Mouse (Mus musculus): ENCODE measurements around the gene Spef2. TPM values are rescaled to one million over a fixed set of nuclear protein-coding genes. Genes with fewer than 3 reads are reported as not detected.

Spef2 gene
- polyA plus RNA-seq, 2 experiments, result 0.01 to 0.11 TPM

- Histone ChIP-seq H3K36me3 (replicated peaks; ENCODE audit: control insufficient read depth, insufficient read depth, low read depth) (no peaks in the 10 kb centered on the region), H3K4me2 (ENCODE audit: low read depth) (no peak overlapping the region), H3K9me3 (ENCODE audit: control insufficient read depth, low read length) (no peaks in the 10 kb centered on the region), H3K4me3 (ENCODE audit: insufficient read depth in 1 of 2, low read depth in 2 of 2, low read length in 2 of 2) (no peak overlapping the region), H3K27me3 (ENCODE audit: control insufficient read depth, insufficient read depth, low read length) (no peaks in the 10 kb centered on the region), H3K27ac (no peak overlapping the region), H3K4me1 (replicated peaks; ENCODE audit: control insufficient read depth in 2 of 2, insufficient read depth in 2 of 2, low read length in 1 of 2) (peaks cover 0 to 4% of the 10 kb centered on the region in 2 experiments; a peak in 2 of 4 replicates), H3K9ac (replicated peaks) (no peak overlapping the region)
- ATAC-seq (ENCODE audit: insufficient read depth) (0 out of 2 replicates have a peak, but pooled peaks have one; percentile 23), DNase-seq (ENCODE audit: low read depth in 3 of 3, low spot score in 3 of 3) (no peak)
- 17% methylated on average over 7 of the region's 7 CpGs for WGBS (ENCODE audit: insufficient replicate concordance)
- TF ChIP-seq EP300 (IDR thresholded peaks at IDR 0.05; ENCODE audit: low read depth) (no peak), CTCF (IDR thresholded peaks at IDR 0.05; ENCODE audit: low read depth) (no peak)
Measured at GRCm38 (mm10) chr15:9714574-9715458, 33.9 kb downstream of the Spef2 start.

- Histone ChIP-seq H3K4me2 (ENCODE audit: low read depth) (no peak overlapping the region), H3K27ac (no peak overlapping the region), H3K4me1 (replicated peaks; ENCODE audit: control insufficient read depth in 2 of 2, insufficient read depth in 2 of 2, low read length in 1 of 2) (peaks cover 0 to 4% of the 10 kb centered on the region in 2 experiments; a peak in 2 of 4 replicates), H3K9me3 (ENCODE audit: control insufficient read depth, low read length) (no peaks in the 10 kb centered on the region), H3K27me3 (ENCODE audit: control insufficient read depth, insufficient read depth, low read length) (no peaks in the 10 kb centered on the region), H3K36me3 (replicated peaks; ENCODE audit: control insufficient read depth, insufficient read depth, low read depth) (no peaks in the 10 kb centered on the region), H3K9ac (replicated peaks) (no peak overlapping the region), H3K4me3 (ENCODE audit: insufficient read depth in 1 of 2, low read depth in 2 of 2, low read length in 2 of 2) (no peak overlapping the region)
- TF ChIP-seq CTCF (IDR thresholded peaks at IDR 0.05; ENCODE audit: low read depth) (no peak), EP300 (IDR thresholded peaks at IDR 0.05; ENCODE audit: low read depth) (no peak)
- DNase-seq (ENCODE audit: low read depth in 3 of 3, low spot score in 3 of 3) (no peak), ATAC-seq (ENCODE audit: insufficient read depth) (no peak)
- WGBS (ENCODE audit: insufficient replicate concordance), result 50% methylated on average over 3 of the region's 3 CpGs
Measured at GRCm38 (mm10) chr15:9713707-9714106, 35.0 kb downstream of the Spef2 start.

- no peak for TF ChIP-seq CTCF (IDR thresholded peaks at IDR 0.05; ENCODE audit: low read depth)
- no peak for TF ChIP-seq EP300 (IDR thresholded peaks at IDR 0.05; ENCODE audit: low read depth)
- Histone ChIP-seq H3K9ac (replicated peaks) (no peak overlapping the region), H3K4me3 (ENCODE audit: insufficient read depth in 1 of 2, low read depth in 2 of 2, low read length in 2 of 2) (no peak overlapping the region), H3K9me3 (ENCODE audit: control insufficient read depth, low read length) (no peaks in the 10 kb centered on the region), H3K27me3 (ENCODE audit: control insufficient read depth, insufficient read depth, low read length) (no peaks in the 10 kb centered on the region), H3K27ac (no peak overlapping the region), H3K4me1 (replicated peaks; ENCODE audit: control insufficient read depth in 2 of 2, insufficient read depth in 2 of 2, low read length in 1 of 2) (peaks cover 0 to 4% of the 10 kb centered on the region in 2 experiments; a peak in 2 of 4 replicates), H3K36me3 (replicated peaks; ENCODE audit: control insufficient read depth, insufficient read depth, low read depth) (no peaks in the 10 kb centered on the region), H3K4me2 (ENCODE audit: low read depth) (no peak overlapping the region)
- ATAC-seq (ENCODE audit: insufficient read depth) (no peak), DNase-seq (ENCODE audit: low read depth in 3 of 3, low spot score in 3 of 3) (no peak)
- WGBS (ENCODE audit: insufficient replicate concordance), result 36% methylated on average over 2 of the region's 2 CpGs
Measured at GRCm38 (mm10) chr15:9710330-9710729, 38.3 kb downstream of the Spef2 start.

- DNase-seq (ENCODE audit: low read depth in 3 of 3, low spot score in 3 of 3) (no peak), ATAC-seq (ENCODE audit: insufficient read depth) (no peak)
- H3K27ac ChIP-seq, result no peak overlapping the region
- H3K9me3 ChIP-seq (ENCODE audit: control insufficient read depth, low read length), result no peaks in the 10 kb centered on the region
- 24% methylated on average over 2 of the region's 2 CpGs for WGBS (ENCODE audit: insufficient replicate concordance)
- H3K4me3 ChIP-seq (ENCODE audit: insufficient read depth in 1 of 2, low read depth in 2 of 2, low read length in 2 of 2), result no peak overlapping the region
- no peak for TF ChIP-seq EP300 (IDR thresholded peaks at IDR 0.05; ENCODE audit: low read depth)
- no peak overlapping the region for H3K9ac ChIP-seq (replicated peaks)
- H3K4me2 ChIP-seq (ENCODE audit: low read depth), result no peak overlapping the region
- no peaks in the 10 kb centered on the region for H3K27me3 ChIP-seq (ENCODE audit: control insufficient read depth, insufficient read depth, low read length)
- no peaks in the 10 kb centered on the region for H3K36me3 ChIP-seq (replicated peaks; ENCODE audit: control insufficient read depth, insufficient read depth, low read depth)
- no peaks in the 10 kb centered on the region for H3K4me1 ChIP-seq (replicated peaks; ENCODE audit: control insufficient read depth in 2 of 2, insufficient read depth in 2 of 2, low read length in 1 of 2)
Measured at GRCm38 (mm10) chr15:9705830-9706450, 42.7 kb downstream of the Spef2 start.

- H3K4me3 ChIP-seq (ENCODE audit: insufficient read depth in 1 of 2, low read depth in 2 of 2, low read length in 2 of 2), result no peak overlapping the region
- H3K9me3 ChIP-seq (ENCODE audit: control insufficient read depth, low read length), result no peaks in the 10 kb centered on the region
- no peak for DNase-seq (ENCODE audit: low read depth in 3 of 3, low spot score in 3 of 3)
- no peaks in the 10 kb centered on the region for H3K27me3 ChIP-seq (ENCODE audit: control insufficient read depth, insufficient read depth, low read length)
- ATAC-seq (ENCODE audit: insufficient read depth), result no peak
- no peak overlapping the region for H3K9ac ChIP-seq (replicated peaks)
- H3K4me1 ChIP-seq (replicated peaks; ENCODE audit: control insufficient read depth in 2 of 2, insufficient read depth in 2 of 2, low read length in 1 of 2), result no peaks in the 10 kb centered on the region
- no peak overlapping the region for H3K4me2 ChIP-seq (ENCODE audit: low read depth)
- H3K27ac ChIP-seq, result no peak overlapping the region
- no peaks in the 10 kb centered on the region for H3K36me3 ChIP-seq (replicated peaks; ENCODE audit: control insufficient read depth, insufficient read depth, low read depth)
- TF ChIP-seq CTCF (IDR thresholded peaks at IDR 0.05; ENCODE audit: low read depth) (no peak), EP300 (IDR thresholded peaks at IDR 0.05; ENCODE audit: low read depth) (no peak)
Measured at GRCm38 (mm10) chr15:9701845-9702244, 46.8 kb downstream of the Spef2 start.

Measured in liver, embryonic 14.5 days (tissue).